In the genomic region with DNA sequence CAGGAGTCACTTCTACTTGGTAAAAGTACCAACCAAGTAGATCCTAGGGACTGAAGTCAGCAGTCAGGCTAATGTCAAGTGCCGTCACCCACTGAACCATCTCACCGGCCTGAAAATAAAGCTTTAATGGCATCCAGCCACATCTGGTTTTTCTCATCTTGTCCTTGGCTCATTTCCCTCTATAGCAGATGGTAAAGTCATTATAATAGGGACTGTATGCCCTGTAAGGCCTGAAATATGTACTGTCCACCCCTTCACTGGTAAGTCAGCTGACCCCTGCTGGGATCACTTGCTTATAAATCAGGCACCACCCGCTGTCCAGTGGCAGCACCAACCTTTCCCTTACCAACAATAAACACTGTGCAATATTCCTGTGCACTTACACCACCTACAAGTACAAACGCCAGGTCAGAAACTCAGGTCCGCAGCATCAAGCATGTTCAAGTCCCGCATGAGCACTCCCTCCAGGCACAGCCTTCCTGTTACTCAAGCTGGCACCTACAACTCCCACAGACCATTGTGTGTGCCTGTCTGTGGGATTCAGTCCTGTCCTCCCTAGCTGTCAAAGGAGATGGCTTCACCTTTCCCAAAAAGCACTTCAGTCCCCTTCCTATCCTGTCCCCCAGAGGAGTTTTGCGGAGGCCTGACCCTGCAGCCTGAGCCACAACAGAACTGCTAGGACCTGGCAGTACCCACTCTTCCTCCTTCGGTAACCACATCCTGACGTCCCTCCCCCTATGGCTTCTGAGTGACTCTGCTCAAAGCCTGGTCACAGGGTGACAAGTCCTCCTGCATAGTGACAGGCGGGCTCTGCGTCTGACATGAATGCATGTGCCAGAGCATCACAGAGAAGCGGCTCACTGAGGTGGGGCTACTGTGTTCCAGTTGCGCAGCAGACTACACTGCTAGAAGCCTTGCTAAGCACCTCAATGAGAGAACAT, we compare ENCODE assay signal across 10 mouse cellular contexts. TPM values are rescaled to one million over a fixed set of nuclear protein-coding genes. Genes with fewer than 3 reads are reported as not detected.
DNase-seq lines count a peak whose midpoint lies in the region; ATAC-seq and TF ChIP-seq lines count a peak whose summit lies in the region.
"Had no signal": no experiment of that assay in that cellular context is flagged by ENCODE, and none has a peak within 500 bp of the region (broad histone marks: within the 10 kb centered on the region; RNA-seq: fewer than 3 reads in every experiment).

No protein-coding gene starts in this region.

- WGBS in lung, postnatal 0 days: 72% methylated on average over 13 of the region's 13 CpGs
- WGBS in liver, embryonic 12.5 days (ENCODE audit: insufficient replicate concordance): 69% methylated on average over 13 of the region's 13 CpGs
- 78% methylated on average over 13 of the region's 13 CpGs for WGBS in stomach, embryonic 14.5 days
- WGBS in hindbrain, embryonic 16.5 days: 88% methylated on average over 13 of the region's 13 CpGs

- H3K27me3 ChIP-seq in lung, postnatal 0 days (replicated peaks; ENCODE audit: insufficient read depth, low read length): no peaks in the 10 kb centered on the region
- no peaks in the 10 kb centered on the region for H3K27me3 ChIP-seq in liver, embryonic 12.5 days (replicated peaks)
- no peaks in the 10 kb centered on the region for H3K27me3 ChIP-seq in stomach, embryonic 14.5 days (ENCODE audit: control insufficient read depth, insufficient read depth, low read length)
- H3K27me3 ChIP-seq in hindbrain, embryonic 16.5 days (replicated peaks; ENCODE audit: control insufficient read depth, insufficient read depth, low read length): no peaks in the 10 kb centered on the region
- H3K27me3 ChIP-seq: embryonic facial prominence, embryonic 13.5 days had no signal

- TF ChIP-seq EP300 in lung, postnatal 0 days (IDR thresholded peaks at IDR 0.05): peak; percentile 64

- ATAC-seq in lung, postnatal 0 days: peak; percentile 78
- ATAC-seq in common myeloid progenitor, adult 5-6 weeks (replicated peaks; ENCODE audit: low read depth, poor library complexity, severe bottlenecking): peak; percentile 95
- ATAC-seq in liver, embryonic 12.5 days: peak; percentile 26; the same call in 1 of the 2 replicates
- ATAC-seq in stomach, embryonic 14.5 days (ENCODE audit: insufficient number of reproducible peaks, insufficient read depth, low FRiP score, low read depth): no peak
- ATAC-seq in hindbrain, embryonic 16.5 days: no peak

- DNase-seq in lung, postnatal 0 days (ENCODE audit: low spot score): peak; percentile 76
- DNase-seq in lung, postnatal 10 days: no peak
- no peak for DNase-seq in c-Kit-positive CD71-positive TER-119-positive erythroid progenitor cells, embryonic 14.5 days (ENCODE audit: low spot score)
- DNase-seq in neural tube, embryonic 10.5 days (ENCODE audit: extremely low spot score, low spot score): no peak

- 0 out of 2 replicates have a peak overlapping the region, but pooled peaks have one; percentile 20 for H3K27ac ChIP-seq in lung, postnatal 0 days (ENCODE audit: low read length)
- peak overlapping the region; percentile 8; the same call in 1 of the 2 replicates for H3K27ac ChIP-seq in liver, embryonic 12.5 days
- H3K27ac ChIP-seq in stomach, embryonic 14.5 days (ENCODE audit: low read length): peak overlapping the region; percentile 48; the same call in 1 of the 2 replicates
- no peak overlapping the region for H3K27ac ChIP-seq in hindbrain, embryonic 16.5 days (ENCODE audit: low read depth, low read length)
- H3K27ac ChIP-seq: embryonic facial prominence, embryonic 13.5 days had no signal

- no peak overlapping the region for H3K4me2 ChIP-seq in lung, postnatal 0 days (replicated peaks; ENCODE audit: low read depth, low read length)
- no peak overlapping the region for H3K4me2 ChIP-seq in liver, embryonic 12.5 days
- H3K4me2 ChIP-seq in stomach, embryonic 14.5 days (replicated peaks; ENCODE audit: low read depth, low read length): no peak overlapping the region
- H3K4me2 ChIP-seq in hindbrain, embryonic 16.5 days (ENCODE audit: low read length): no peak overlapping the region
- H3K4me2 ChIP-seq: embryonic facial prominence, embryonic 13.5 days; midbrain, embryonic 11.5 days had no signal

- no peak overlapping the region for H3K9ac ChIP-seq in lung, postnatal 0 days (replicated peaks; ENCODE audit: low read depth)
- H3K9ac ChIP-seq in liver, embryonic 12.5 days: no peak overlapping the region
- no peak overlapping the region for H3K9ac ChIP-seq in stomach, embryonic 14.5 days (replicated peaks; ENCODE audit: low read depth, low read length)
- H3K9ac ChIP-seq in hindbrain, embryonic 16.5 days (ENCODE audit: low read depth, low read length): no peak overlapping the region
- H3K9ac ChIP-seq: embryonic facial prominence, embryonic 13.5 days had no signal

- peaks cover 14% of the 10 kb centered on the region; the same call in 1 of the 2 replicates for H3K36me3 ChIP-seq in lung, postnatal 0 days (ENCODE audit: insufficient read depth, low read length)
- peaks cover 97% of the 10 kb centered on the region for H3K36me3 ChIP-seq in liver, embryonic 12.5 days
- H3K36me3 ChIP-seq in stomach, embryonic 14.5 days (ENCODE audit: control insufficient read depth, insufficient read depth, low read length): peaks cover 38% of the 10 kb centered on the region
- peaks cover 6% of the 10 kb centered on the region; the same call in 1 of the 2 replicates for H3K36me3 ChIP-seq in hindbrain, embryonic 16.5 days (ENCODE audit: control insufficient read depth, insufficient read depth, low read length)

- H3K9me3 ChIP-seq in lung, postnatal 0 days (ENCODE audit: low read length): no peaks in the 10 kb centered on the region
- no peaks in the 10 kb centered on the region for H3K9me3 ChIP-seq in liver, embryonic 12.5 days (replicated peaks)
- H3K9me3 ChIP-seq in stomach, embryonic 14.5 days (ENCODE audit: control insufficient read depth, low read depth, low read length): no peaks in the 10 kb centered on the region
- no peaks in the 10 kb centered on the region for H3K9me3 ChIP-seq in hindbrain, embryonic 16.5 days (ENCODE audit: control insufficient read depth, low read length)
- H3K9me3 ChIP-seq: embryonic facial prominence, embryonic 13.5 days had no signal

- no peak for TF ChIP-seq CTCF in lung, postnatal 0 days (IDR thresholded peaks at IDR 0.05)

- no peak overlapping the region for H3K4me3 ChIP-seq in lung, postnatal 0 days (ENCODE audit: low read depth, low read length)
- H3K4me3 ChIP-seq in liver, embryonic 12.5 days: no peak overlapping the region
- no peak overlapping the region for H3K4me3 ChIP-seq in stomach, embryonic 14.5 days (ENCODE audit: low read depth, low read length)
- no peak overlapping the region for H3K4me3 ChIP-seq in hindbrain, embryonic 16.5 days (ENCODE audit: low read length)
- H3K4me3 ChIP-seq: embryonic facial prominence, embryonic 13.5 days had no signal

- peaks cover 10% of the 10 kb centered on the region; the same call in 1 of the 2 replicates for H3K4me1 ChIP-seq in lung, postnatal 0 days (ENCODE audit: insufficient read depth, low read depth, low read length)
- H3K4me1 ChIP-seq in liver, embryonic 12.5 days: peaks cover 63% of the 10 kb centered on the region
- H3K4me1 ChIP-seq in stomach, embryonic 14.5 days (ENCODE audit: control insufficient read depth, insufficient read depth, low read length): peaks cover 12% of the 10 kb centered on the region
- peaks cover 1% of the 10 kb centered on the region for H3K4me1 ChIP-seq in hindbrain, embryonic 16.5 days (ENCODE audit: control insufficient read depth, insufficient read depth, low read depth, low read length)
- H3K4me1 ChIP-seq: embryonic facial prominence, embryonic 13.5 days had no signal

RNA-seq across cellular contexts. Expression of a gene that starts 8.9 kb away (rescaled TPM):
- polyA plus RNA-seq in lung, postnatal 0 days (2015; fragmentation: Nextera tagmentation; extraction: Ambion mirVana): 52.6 and 55.4 TPM in 2 replicates
- 90.2 and 117 TPM in 2 replicates for total RNA-seq in common myeloid progenitor, adult 5-6 weeks (2017)
- polyA plus RNA-seq in liver, embryonic 12.5 days (2016; fragmentation: Nextera tagmentation; extraction: Ambion mirVana): 41.1 and 42.9 TPM in 2 replicates
- 47.2 and 61.0 TPM in 2 replicates for polyA plus RNA-seq in stomach, embryonic 14.5 days (2014; fragmentation: Nextera tagmentation; extraction: Ambion mirVana)
- polyA plus RNA-seq in hindbrain, embryonic 16.5 days (2015; fragmentation: Nextera tagmentation; extraction: Ambion mirVana): 18.3 and 38.5 TPM in 2 replicates

RNA-seq across cellular contexts. Expression of a gene that starts 23.6 kb away (rescaled TPM):
- polyA plus RNA-seq in lung, postnatal 0 days (2015; fragmentation: Nextera tagmentation; extraction: Ambion mirVana): 14.0 and 17.8 TPM in 2 replicates
- total RNA-seq in common myeloid progenitor, adult 5-6 weeks (2017): 6.1 and 6.6 TPM in 2 replicates
- polyA plus RNA-seq in liver, embryonic 12.5 days (2016; fragmentation: Nextera tagmentation; extraction: Ambion mirVana): 13.7 and 17.9 TPM in 2 replicates
- polyA plus RNA-seq in stomach, embryonic 14.5 days (2014; fragmentation: Nextera tagmentation; extraction: Ambion mirVana): 31.9 and 33.5 TPM in 2 replicates
- polyA plus RNA-seq in hindbrain, embryonic 16.5 days (2015; fragmentation: Nextera tagmentation; extraction: Ambion mirVana): 3.7 and 15.9 TPM in 2 replicates

RNA-seq across cellular contexts. Expression of a gene that starts 31.5 kb away (rescaled TPM):
- 81.3 and 95.6 TPM in 2 replicates for polyA plus RNA-seq in lung, postnatal 0 days (2015; fragmentation: Nextera tagmentation; extraction: Ambion mirVana)
- 0.87 and 1.9 TPM in 2 replicates for total RNA-seq in common myeloid progenitor, adult 5-6 weeks (2017)
- polyA plus RNA-seq in liver, embryonic 12.5 days (2016; fragmentation: Nextera tagmentation; extraction: Ambion mirVana): 1.7 and 1.8 TPM in 2 replicates
- 2.9 and 3.3 TPM in 2 replicates for polyA plus RNA-seq in stomach, embryonic 14.5 days (2014; fragmentation: Nextera tagmentation; extraction: Ambion mirVana)
- 1.7 and 2.0 TPM in 2 replicates for polyA plus RNA-seq in hindbrain, embryonic 16.5 days (2015; fragmentation: Nextera tagmentation; extraction: Ambion mirVana)

RNA-seq across cellular contexts. Expression of a gene that starts 32.1 kb away (rescaled TPM):
- polyA plus RNA-seq in lung, postnatal 0 days (2015; fragmentation: Nextera tagmentation; extraction: Ambion mirVana): 15.0 and 22.5 TPM in 2 replicates
- total RNA-seq in common myeloid progenitor, adult 5-6 weeks (2017): 4.2 and 5.6 TPM in 2 replicates
- polyA plus RNA-seq in liver, embryonic 12.5 days (2016; fragmentation: Nextera tagmentation; extraction: Ambion mirVana): 1.3 and 2.1 TPM in 2 replicates
- polyA plus RNA-seq in stomach, embryonic 14.5 days (2014; fragmentation: Nextera tagmentation; extraction: Ambion mirVana): 5.0 and 7.9 TPM in 2 replicates
- 16.3 and 16.5 TPM in 2 replicates for polyA plus RNA-seq in hindbrain, embryonic 16.5 days (2015; fragmentation: Nextera tagmentation; extraction: Ambion mirVana)

RNA-seq across cellular contexts. Expression of a gene that starts 39.7 kb away (rescaled TPM):
- polyA plus RNA-seq in lung, postnatal 0 days (2015; fragmentation: Nextera tagmentation; extraction: Ambion mirVana): 3.3 and 3.4 TPM in 2 replicates
- total RNA-seq in common myeloid progenitor, adult 5-6 weeks (2017): 1.6 TPM in 1 of 2 replicates, not detected in the other
- polyA plus RNA-seq in liver, embryonic 12.5 days (2016; fragmentation: Nextera tagmentation; extraction: Ambion mirVana): 0.24 and 0.26 TPM in 2 replicates
- polyA plus RNA-seq in stomach, embryonic 14.5 days (2014; fragmentation: Nextera tagmentation; extraction: Ambion mirVana): 0.62 and 0.67 TPM in 2 replicates
- 2.8 TPM in 2 replicates for polyA plus RNA-seq in hindbrain, embryonic 16.5 days (2015; fragmentation: Nextera tagmentation; extraction: Ambion mirVana)

Comparison
In these comparisons a context has a peak if more than half of its experiments do, and no peak if none do; other contexts are left out.
1. ATAC-seq: peak in lung, postnatal 0 days (single experiment), common myeloid progenitor, adult 5-6 weeks (single experiment) and liver, embryonic 12.5 days (single experiment); none in stomach, embryonic 14.5 days (single experiment) and hindbrain, embryonic 16.5 days (single experiment).
2. RNA of a gene that starts 31.5 kb away (polyA plus RNA-seq): 81.3 to 95.6 TPM in lung, postnatal 0 days; 2.9 to 3.3 TPM in stomach, embryonic 14.5 days, 1.7 to 1.8 TPM in liver, embryonic 12.5 days and 1.7 to 2.0 TPM in hindbrain, embryonic 16.5 days; every median in the first group is over 10 times any median in the second.